Mouse (Mus musculus) liver, adult 2 months (tissue): ENCODE measurements around the gene Tmem240.

ENCODE experiments used
- CTCF ChIP-seq: fragments of 200-500 bp; IDR thresholded peaks from 2 replicates; pipeline ENCODE4 v1.5.1; 2011; ENCODE audit warnings: low read depth, low read length, control low read depth
- POLR2A ChIP-seq: fragments of 200-500 bp; IDR thresholded peaks from 2 replicates; pipeline ENCODE4 v1.6.1; 2011; ENCODE audit warnings: low read length, control low read depth; ENCODE audit not compliant: insufficient read depth; ENCODE audit errors: extremely low read depth

GRCm38 (mm10) chr4:155785246-155785645, 50.6 kb downstream of the Tmem240 start:
- TF ChIP-seq POLR2A (no peak), CTCF (no peak)
